Mouse (Mus musculus) G1E-ER4 (cell line): ENCODE results near the gene Olfr237-ps1. TPM values are rescaled to one million over a fixed set of nuclear protein-coding genes. Genes with fewer than 3 reads are reported as not detected.
"Not testable (repeated sequence)": the region's sequence is repeated elsewhere in the genome, so short reads cannot be mapped to it uniquely, and the experiment has no call there.

Experiments
- GATA1 ChIP-seq: IDR thresholded peaks from one replicate; pipeline ENCODE4 v1.8.0; 2012; ENCODE audit warnings: low read length, inconsistent platforms
- polyA plus RNA-seq: library from polyadenylated mRNA; stranded (reverse); fragments of >175 nt; gene quantifications from 2 replicates; pipeline ENCODE4 v1.2.3, GENCODE M21; 2012

Olfr237-ps1 gene
- not detected in 2 replicates for polyA plus RNA-seq

DNA sequence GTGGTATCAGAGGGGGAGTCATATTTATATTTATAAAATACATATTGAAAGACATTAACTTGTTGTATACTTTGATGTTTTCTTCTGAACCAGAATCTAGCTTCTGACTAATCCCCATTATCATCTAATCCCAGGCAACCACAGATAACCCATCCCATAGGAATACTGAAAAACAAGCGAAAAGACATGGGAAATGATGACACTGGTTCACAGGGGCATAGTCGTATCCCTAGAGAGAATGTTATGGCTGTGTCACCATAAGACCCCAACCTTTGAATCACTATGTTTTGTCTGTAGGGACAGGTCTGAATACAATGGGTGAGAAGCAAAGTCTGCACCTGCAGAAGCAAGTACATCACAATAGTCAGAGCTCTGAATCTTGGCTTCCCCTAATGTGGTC lies at the start of gene Olfr237-ps1:
Gene Olfr237-ps1 (plus strand): TSS at position 301 of the 400 bp plus-strand sequence.
- not testable (repeated sequence) for TF ChIP-seq GATA1

GRCm38 (mm10) chr6:43106069-43106468 lies 40.3 kb upstream of the Olfr237-ps1 start, which contains the start of gene Olfr441:
TSS of gene Olfr441 (plus strand) at chr6:43106369.
- TF ChIP-seq GATA1, result not testable (repeated sequence)

DNA sequence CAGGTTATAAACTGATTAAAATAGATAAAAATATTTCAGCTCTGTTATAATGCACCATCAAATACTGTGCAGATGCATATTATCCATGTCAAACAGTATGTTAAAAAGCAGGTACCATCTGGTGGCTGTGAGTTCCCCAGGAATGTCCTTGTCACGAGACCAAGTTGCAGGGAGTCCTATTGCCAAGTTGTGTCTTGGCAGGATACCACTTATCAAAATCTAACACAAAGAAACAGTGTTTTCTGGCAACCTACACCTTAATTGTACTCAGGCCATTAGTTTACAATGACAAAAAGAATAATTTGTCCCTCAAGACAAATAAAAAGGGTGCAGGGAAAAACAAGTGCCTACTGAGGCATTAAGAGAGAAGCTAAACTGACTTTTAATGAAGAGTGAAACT lies 13.1 kb downstream of the Olfr237-ps1 start:
- TF ChIP-seq GATA1, result no peak

- TF ChIP-seq GATA1, result no peak
These were observed 16.6 kb downstream of the Olfr237-ps1 start, which contains the start of gene Olfr437 for GRCm38 (mm10) chr6:43162982-43163381. TSS of gene Olfr437 (plus strand) at chr6:43163282.

- no peak for TF ChIP-seq GATA1
These were observed 20.9 kb downstream of the Olfr237-ps1 start for GRCm38 (mm10) chr6:43167246-43167645.

- TF ChIP-seq GATA1, result no peak
These were observed 25.5 kb downstream of the Olfr237-ps1 start, which contains the start of gene Olfr13 for GRCm38 (mm10) chr6:43171840-43172239. TSS of gene Olfr13 (plus strand) at chr6:43172140.

DNA sequence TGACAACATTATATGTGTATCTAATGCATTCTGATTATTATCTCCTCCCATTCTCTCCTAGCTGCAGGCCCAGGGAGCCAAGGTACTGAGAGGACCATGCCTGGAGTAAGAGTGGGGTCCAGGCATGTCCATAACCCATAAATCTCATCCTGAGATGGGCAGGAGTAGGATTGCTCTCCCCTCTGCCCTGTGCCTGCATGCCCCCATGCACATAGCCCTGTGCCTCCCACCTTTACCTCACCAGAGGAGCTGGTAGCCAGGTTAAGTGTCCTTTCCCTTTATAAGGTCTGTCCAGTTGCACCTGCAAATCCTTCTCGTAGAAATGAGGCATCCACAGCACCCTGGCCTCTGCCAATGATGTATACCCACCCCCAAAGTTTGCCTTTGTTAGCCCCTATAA lies 31.8 kb downstream of the Olfr237-ps1 start:
- TF ChIP-seq GATA1, result no peak

- TF ChIP-seq GATA1, result no peak
These were observed 32.5 kb downstream of the Olfr237-ps1 start for GRCm38 (mm10) chr6:43178584-43179501.

GRCm38 (mm10) chr6:43190986-43191385 lies 44.6 kb downstream of the Olfr237-ps1 start:
- no peak for TF ChIP-seq GATA1

DNA sequence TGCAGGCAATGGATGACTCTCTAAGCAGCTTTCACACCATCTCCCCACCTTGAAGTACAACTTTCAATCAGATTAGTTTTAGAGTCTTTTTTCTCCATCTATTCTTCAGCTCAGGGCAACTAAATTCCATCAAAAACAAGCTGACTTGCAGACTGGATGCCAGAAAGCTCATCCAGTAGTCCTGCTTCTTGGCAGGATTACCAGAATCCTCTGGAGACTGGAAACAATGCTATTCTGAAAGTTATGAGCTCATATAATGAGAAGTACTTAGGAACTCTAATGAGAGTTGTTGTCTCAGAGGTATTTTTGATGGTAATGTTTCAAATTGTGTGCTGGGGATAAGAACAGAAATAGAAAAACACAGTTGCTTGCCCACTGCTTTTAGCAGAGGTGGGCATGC lies 50.4 kb downstream of the Olfr237-ps1 start, which contains the start of gene Olfr435:
Gene Olfr435 (plus strand): TSS at position 366 of the 400 bp plus-strand sequence.
- no peak for TF ChIP-seq GATA1

GRCm38 (mm10) chr6:43198094-43198493 lies 51.7 kb downstream of the Olfr237-ps1 start:
- no peak for TF ChIP-seq GATA1

DNA sequence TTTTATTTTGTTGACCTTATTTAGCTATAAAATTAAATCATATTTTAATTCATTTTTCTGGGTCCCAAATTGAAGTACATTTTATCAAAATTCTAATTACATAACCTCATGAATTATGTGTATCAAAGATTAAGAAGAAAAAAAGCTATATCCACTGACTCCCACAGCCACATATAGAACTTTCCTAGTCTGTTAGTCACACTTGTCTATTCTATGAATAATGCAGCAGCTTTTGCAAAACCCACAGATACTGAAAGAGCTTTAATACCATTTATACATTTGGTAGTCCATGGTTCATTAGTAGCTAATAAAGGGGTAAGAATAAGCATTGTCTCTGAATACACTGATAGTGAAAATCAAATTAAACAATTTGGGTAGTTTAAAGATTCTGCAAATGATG lies 56.4 kb downstream of the Olfr237-ps1 start:
- TF ChIP-seq GATA1, result no peak

DNA sequence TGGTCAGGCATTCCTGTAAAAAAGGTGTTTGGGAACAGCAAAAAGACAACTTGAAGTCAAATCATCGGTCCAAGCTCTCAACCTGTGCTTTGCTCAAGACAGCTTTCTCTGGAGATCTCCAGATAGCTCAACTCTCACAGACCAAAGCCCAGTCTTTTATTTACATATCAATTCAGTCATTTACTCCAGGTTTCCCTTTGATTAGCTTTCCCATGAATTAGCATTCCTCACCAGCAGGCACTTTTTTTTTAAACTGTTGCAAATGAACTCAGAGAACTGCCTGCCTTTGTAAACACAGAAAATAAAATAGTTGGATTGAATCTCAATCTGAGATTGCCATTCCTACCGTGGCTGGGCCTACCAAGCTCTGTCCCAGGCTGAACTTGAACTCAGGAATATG lies 59.0 kb downstream of the Olfr237-ps1 start:
- no peak for TF ChIP-seq GATA1

Other genes starting within 250 kb of the Olfr237-ps1 start
- not detected in 2 replicates for gene Olfr447, start 237.7 kb upstream of the Olfr237-ps1 start, polyA plus RNA-seq
- not detected in 2 replicates for gene Olfr446, start 225.2 kb upstream of the Olfr237-ps1 start, polyA plus RNA-seq
- not detected in 2 replicates for gene Olfr444, start 197.5 kb upstream of the Olfr237-ps1 start, polyA plus RNA-seq
- not detected in 2 replicates for gene Olfr441, start 40.2 kb upstream of the Olfr237-ps1 start, polyA plus RNA-seq
- gene Olfr437, start 16.7 kb downstream of the Olfr237-ps1 start, polyA plus RNA-seq, result not detected in 2 replicates
- gene Olfr13, start 25.6 kb downstream of the Olfr237-ps1 start, polyA plus RNA-seq, result not detected in 2 replicates
- not detected in 2 replicates for gene Olfr435, start 50.6 kb downstream of the Olfr237-ps1 start, polyA plus RNA-seq
- not detected in 2 replicates for gene Olfr434, start 66.5 kb downstream of the Olfr237-ps1 start, polyA plus RNA-seq
- gene Olfr47, start 85.0 kb downstream of the Olfr237-ps1 start, polyA plus RNA-seq, result not detected in 2 replicates
- not detected in 2 replicates for gene Arhgef5, start 119.0 kb downstream of the Olfr237-ps1 start, polyA plus RNA-seq
- gene Nobox, start 163.0 kb downstream of the Olfr237-ps1 start, polyA plus RNA-seq, result not detected in 2 replicates